Mouse (Mus musculus): Measurements from ENCODE around the gene Cercam. TPM values are rescaled to one million over a fixed set of nuclear protein-coding genes. Genes with fewer than 3 reads are reported as not detected.
A peak's percentile ranks its signal among the peaks of the same experiment; 100 is the strongest.

Cercam gene
- polyA plus RNA-seq, 1 experiment from 2014 or later, result 12.2 TPM

DNA sequence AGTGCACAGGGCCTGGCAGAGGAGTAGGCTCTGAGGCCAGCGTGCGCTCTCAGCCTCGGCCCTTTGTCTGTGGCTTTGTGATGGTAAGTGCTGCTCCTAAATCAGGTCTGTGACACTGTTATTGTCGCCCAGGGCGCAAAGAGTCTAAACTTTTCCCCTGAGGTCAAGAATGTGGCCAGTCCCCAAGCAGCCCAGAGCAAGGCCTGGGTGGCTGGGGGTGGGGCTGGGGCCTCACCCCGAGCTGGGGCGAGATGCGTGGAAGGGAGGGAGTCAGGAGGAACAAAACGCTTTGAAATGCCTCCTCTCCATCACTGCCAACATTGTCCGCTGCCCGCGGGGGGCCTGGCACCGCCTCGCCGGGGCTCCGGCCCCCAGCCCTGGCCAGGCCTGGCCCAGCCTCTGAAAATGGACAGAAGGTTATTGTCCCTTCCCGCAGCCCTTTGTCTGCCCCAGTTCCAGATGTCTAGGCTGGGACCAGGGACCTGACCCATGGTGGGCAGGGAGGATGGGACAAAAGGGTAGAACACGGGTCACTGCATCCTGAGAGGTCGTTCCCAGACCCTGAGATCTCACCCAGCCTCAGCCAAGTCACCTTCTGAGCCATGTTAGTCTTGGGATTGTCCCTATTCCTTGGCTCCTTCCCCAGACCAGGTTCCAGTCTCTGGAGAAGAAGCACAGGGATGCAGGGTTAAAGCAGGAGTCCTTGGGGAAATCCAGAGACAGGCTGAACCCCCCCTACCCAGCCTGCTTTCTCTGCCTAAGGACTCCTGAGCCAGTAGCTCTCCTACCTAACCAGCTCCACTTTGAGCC is 12.3 kb upstream of the Cercam start:
- Histone ChIP-seq H3K9me3 (no peaks in the 10 kb centered on the region), H3K4me3 (no peak overlapping the region), H3K27me3 (peaks cover 14% of the 10 kb centered on the region; the same call in 1 of the 2 replicates), H3K36me3 (no peaks in the 10 kb centered on the region), H3K4me1 (no peaks in the 10 kb centered on the region), H3K27ac (no peak overlapping the region), H3K4me2 (no peak overlapping the region), H3K9ac (no peak overlapping the region)
- no peak for ATAC-seq (ENCODE audit: borderline replicate concordance, extremely low read depth, low FRiP score, low TSS enrichment)
- WGBS, result 23% methylated on average over 19 of the region's 19 CpGs

DNA sequence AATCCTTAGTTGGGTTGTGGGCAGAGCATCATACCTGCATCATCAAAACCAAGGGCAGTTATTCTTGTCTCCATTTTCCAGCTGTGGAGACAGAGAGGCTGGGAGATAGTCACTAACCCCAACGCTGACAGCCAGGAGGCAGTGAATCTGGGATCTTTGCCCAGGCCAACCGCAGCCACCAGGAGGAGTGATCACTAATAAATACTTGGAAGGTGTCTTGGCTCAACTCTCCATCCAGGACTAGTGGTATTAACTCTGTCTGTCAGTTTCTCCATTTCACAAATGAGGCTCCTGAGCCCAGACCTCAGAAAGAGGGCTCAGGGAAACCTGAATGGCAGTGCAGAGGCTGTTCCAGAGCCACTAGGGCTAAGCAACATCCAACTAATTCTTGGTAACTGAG is 11.6 kb upstream of the Cercam start:
- no peaks in the 10 kb centered on the region for H3K36me3 ChIP-seq
- no peak overlapping the region for H3K4me2 ChIP-seq
- WGBS, result 39% methylated on average over 2 of the region's 2 CpGs
- H3K9me3 ChIP-seq, result no peaks in the 10 kb centered on the region
- no peak overlapping the region for H3K27ac ChIP-seq
- H3K4me3 ChIP-seq, result no peak overlapping the region
- H3K9ac ChIP-seq, result no peak overlapping the region
- ATAC-seq (ENCODE audit: borderline replicate concordance, extremely low read depth, low FRiP score, low TSS enrichment), result no peak
- peaks cover 14% of the 10 kb centered on the region; the same call in 1 of the 2 replicates for H3K27me3 ChIP-seq
- no peaks in the 10 kb centered on the region for H3K4me1 ChIP-seq

DNA sequence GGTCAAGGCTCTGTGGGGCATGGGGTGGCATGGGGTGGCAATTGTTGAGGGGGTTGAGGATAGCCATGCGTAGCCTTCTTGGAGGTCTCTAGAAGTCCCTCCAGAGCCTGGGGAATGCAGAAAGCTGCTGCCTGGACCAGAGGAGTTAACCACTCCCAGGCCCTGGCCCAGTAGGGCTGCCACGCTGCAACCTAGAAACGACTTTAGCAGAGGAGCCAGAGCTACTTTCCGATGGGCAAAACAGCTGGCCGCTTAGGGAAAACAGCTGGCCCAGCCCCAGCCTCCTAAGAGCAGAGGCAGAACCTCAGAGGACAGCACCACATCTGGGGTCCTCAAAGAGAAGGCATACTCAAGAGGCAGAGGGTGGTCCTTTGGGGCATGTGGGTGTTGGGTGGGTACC is 11.0 kb upstream of the Cercam start:
- Histone ChIP-seq H3K4me3 (no peak overlapping the region), H3K4me1 (no peaks in the 10 kb centered on the region), H3K27ac (no peak overlapping the region), H3K36me3 (no peaks in the 10 kb centered on the region), H3K4me2 (no peak overlapping the region), H3K9me3 (no peaks in the 10 kb centered on the region), H3K9ac (no peak overlapping the region), H3K27me3 (peaks cover 14% of the 10 kb centered on the region; the same call in 1 of the 2 replicates)
- ATAC-seq (ENCODE audit: borderline replicate concordance, extremely low read depth, low FRiP score, low TSS enrichment), result no peak
- WGBS, result 70% methylated on average over 5 of the region's 5 CpGs

DNA sequence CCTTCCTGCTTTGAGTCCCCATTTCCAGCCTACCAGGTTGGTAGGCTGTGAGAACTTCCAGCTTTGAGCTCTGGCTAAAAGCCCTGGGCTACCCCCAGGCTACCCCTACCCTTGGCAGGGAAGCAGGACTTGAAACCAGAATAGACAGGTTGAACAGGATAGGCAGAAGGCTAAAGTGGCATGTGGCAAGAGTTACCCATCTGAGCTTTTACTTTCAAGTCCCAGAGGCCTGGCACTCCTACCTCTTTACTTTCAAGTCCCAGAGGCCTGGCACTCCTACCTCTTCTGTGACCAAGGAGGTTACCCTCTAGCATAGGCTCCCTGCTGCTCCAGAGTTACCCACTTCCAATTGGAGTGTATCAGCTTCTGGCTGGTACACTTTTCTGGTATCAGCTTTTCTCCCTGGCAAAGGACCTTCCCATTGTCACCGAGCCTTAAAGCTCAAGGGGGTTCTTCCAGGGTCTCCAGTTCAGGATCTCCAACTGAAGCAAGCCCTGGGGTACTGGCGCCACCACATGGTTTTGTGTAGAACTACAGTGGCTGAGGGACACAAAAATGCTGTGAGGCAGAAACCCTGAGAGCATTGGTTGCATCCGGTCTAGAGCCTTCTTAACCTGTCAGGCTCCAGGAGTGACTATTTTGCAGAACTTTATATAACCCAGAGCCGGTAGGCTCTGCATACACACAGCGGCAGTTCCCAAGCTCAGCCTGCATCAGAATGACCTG is 10.1 kb upstream of the Cercam start:
- ATAC-seq (ENCODE audit: borderline replicate concordance, extremely low read depth, low FRiP score, low TSS enrichment), result no peak
- H3K27me3 ChIP-seq, result peaks cover 14% of the 10 kb centered on the region; the same call in 1 of the 2 replicates
- no peak overlapping the region for H3K4me3 ChIP-seq
- H3K9me3 ChIP-seq, result no peaks in the 10 kb centered on the region
- H3K4me1 ChIP-seq, result no peaks in the 10 kb centered on the region
- 12% methylated on average over 5 of the region's 5 CpGs for WGBS
- no peaks in the 10 kb centered on the region for H3K36me3 ChIP-seq
- H3K27ac ChIP-seq, result no peak overlapping the region
- no peak overlapping the region for H3K4me2 ChIP-seq
- H3K9ac ChIP-seq, result no peak overlapping the region

DNA sequence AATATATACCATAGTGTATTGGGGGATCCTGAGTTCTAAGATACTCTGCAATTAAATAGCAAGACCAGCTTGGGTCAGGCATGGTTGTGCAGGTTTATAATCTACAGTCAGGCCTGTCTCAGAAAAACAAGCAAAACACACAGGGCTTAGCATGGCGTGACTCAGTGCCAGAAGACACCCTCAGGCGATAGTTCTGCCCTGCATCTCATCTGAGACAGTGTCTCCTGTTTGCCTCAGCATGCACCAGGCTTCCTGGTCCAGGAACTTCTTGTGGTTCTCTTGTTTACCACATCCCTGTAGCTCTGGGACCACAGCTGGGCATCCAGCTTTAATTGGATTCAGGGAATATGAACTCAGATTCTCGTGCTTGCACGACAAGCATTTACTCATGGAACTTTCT is 3.8 kb upstream of the Cercam start:
- no peak overlapping the region for H3K27ac ChIP-seq
- H3K4me1 ChIP-seq, result peaks cover 7% of the 10 kb centered on the region
- H3K4me3 ChIP-seq, result no peak overlapping the region
- ATAC-seq (ENCODE audit: borderline replicate concordance, extremely low read depth, low FRiP score, low TSS enrichment), result no peak
- no peak overlapping the region for H3K4me2 ChIP-seq
- 75% methylated on average over 4 of the region's 4 CpGs for WGBS
- H3K9ac ChIP-seq, result no peak overlapping the region
- 0 out of 2 replicates have a peak, but pooled peaks cover 3% of the 10 kb centered on the region for H3K27me3 ChIP-seq
- H3K9me3 ChIP-seq, result no peaks in the 10 kb centered on the region
- no peaks in the 10 kb centered on the region for H3K36me3 ChIP-seq

DNA sequence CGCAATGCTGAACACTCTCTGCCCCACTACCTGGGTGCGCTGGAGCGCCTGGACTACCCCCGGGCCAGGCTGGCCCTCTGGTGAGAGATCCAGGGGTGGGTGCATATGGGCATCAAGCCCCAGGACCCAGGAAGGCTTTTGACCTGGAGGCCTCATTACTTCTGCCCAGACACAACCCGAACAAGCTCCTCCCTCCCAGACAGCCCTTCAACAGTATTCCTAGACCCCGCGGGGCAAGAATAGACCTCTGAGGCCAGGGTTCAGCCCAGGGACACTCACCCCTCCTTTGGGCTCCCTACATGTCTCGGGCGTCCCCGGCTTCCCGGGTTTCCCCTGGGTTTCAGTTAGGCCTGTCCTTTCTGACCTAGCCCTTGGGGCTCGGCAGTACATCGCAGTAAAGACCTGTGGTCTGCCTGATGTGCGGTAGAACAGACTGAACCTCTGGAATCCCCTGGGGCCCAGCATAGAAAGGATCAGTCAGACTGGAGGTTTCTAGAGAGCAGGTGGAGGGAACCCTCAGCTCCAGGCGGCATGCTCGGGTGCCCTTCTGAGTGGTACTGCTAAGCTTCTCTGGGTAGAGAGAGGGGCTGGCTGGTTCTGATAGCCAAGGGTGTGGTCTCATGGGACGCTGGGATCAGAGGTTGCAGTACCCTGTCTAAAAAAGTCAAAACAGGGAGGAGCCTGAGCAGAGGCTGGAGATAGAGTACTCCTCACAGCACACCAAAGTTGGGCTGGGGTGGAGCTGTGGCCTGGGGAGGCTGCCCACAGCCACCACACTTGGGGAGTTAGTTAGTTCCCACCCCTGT is 885 bp downstream of the Cercam start:
- Histone ChIP-seq H3K9me3 (no peaks in the 10 kb centered on the region), H3K4me3 (peak overlapping the region; percentile 55), H3K27me3 (0 out of 2 replicates have a peak, but pooled peaks cover 3% of the 10 kb centered on the region), H3K27ac (peak overlapping the region; percentile 68), H3K4me2 (peak overlapping the region; percentile 97), H3K9ac (peak overlapping the region; percentile 63), H3K36me3 (no peaks in the 10 kb centered on the region), H3K4me1 (peaks cover 11% of the 10 kb centered on the region)
- 8% methylated on average over 17 of the region's 17 CpGs for WGBS
- peak; percentile 46; the same call in 1 of the 2 replicates for ATAC-seq (ENCODE audit: borderline replicate concordance, extremely low read depth, low FRiP score, low TSS enrichment)

DNA sequence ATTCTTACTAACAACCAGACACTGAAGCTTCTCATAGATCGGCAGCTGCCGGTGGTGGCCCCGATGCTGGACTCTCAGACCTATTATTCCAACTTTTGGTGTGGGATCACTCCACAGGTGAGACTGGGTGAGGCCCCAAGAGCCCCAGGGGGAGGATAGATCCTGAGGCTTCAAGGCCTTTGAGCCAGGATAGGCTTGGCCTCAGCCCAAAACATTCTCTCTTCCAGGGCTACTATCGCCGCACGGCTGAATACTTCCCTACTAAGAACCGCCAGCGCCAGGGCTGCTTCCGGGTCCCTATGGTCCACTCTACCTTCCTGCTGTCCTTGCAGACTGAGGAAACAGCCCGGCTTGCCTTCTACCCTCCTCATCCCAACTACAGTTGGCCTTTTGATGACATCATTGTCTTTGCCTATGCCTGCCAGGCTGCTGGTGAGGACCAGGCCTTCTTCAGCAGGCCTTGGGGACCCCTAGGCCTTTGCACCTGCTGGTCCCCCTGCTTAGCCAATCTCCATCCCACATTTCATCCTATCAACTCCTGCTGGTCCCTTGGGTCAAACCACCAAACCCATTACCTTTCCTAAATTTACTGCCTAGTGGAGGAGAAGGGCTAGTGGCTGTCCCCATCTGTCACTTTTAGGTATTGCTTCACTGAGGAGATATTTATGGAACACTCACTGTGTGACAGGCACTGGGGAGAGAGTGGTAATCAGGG is 3.8 kb downstream of the Cercam start:
- Histone ChIP-seq H3K27me3 (no peaks in the 10 kb centered on the region), H3K9me3 (no peaks in the 10 kb centered on the region), H3K4me2 (no peak overlapping the region), H3K9ac (no peak overlapping the region), H3K27ac (no peak overlapping the region), H3K36me3 (no peaks in the 10 kb centered on the region), H3K4me1 (peaks cover 11% of the 10 kb centered on the region), H3K4me3 (no peak overlapping the region)
- no peak for ATAC-seq (ENCODE audit: borderline replicate concordance, extremely low read depth, low FRiP score, low TSS enrichment)
- 92% methylated on average over 10 of the region's 10 CpGs for WGBS

DNA sequence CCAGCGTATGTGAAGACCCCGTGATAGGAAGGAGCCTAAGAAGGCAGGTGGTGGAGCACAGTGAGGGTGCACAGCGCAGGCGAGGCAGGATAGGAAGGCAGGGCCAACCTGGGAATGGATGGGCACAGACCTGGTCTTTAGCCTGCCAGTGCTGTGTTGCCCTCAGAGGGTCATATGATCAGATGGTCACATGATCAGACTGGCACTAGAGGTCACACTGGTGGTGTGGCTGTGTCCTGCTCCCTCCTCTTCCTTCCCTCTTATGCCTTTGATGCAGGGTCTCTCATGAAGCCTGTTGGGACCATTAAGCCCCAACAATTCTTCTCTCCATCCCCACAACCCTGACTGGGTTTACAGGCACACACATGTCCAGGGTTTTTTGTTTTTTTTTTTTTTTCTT is 4.8 kb downstream of the Cercam start:
- Histone ChIP-seq H3K27ac (no peak overlapping the region), H3K9me3 (no peaks in the 10 kb centered on the region), H3K4me1 (peaks cover 11% of the 10 kb centered on the region), H3K36me3 (no peaks in the 10 kb centered on the region), H3K4me2 (no peak overlapping the region), H3K9ac (no peak overlapping the region), H3K27me3 (no peaks in the 10 kb centered on the region), H3K4me3 (no peak overlapping the region)
- no peak for ATAC-seq (ENCODE audit: borderline replicate concordance, extremely low read depth, low FRiP score, low TSS enrichment)
- 84% methylated on average over 4 of the region's 4 CpGs for WGBS

DNA sequence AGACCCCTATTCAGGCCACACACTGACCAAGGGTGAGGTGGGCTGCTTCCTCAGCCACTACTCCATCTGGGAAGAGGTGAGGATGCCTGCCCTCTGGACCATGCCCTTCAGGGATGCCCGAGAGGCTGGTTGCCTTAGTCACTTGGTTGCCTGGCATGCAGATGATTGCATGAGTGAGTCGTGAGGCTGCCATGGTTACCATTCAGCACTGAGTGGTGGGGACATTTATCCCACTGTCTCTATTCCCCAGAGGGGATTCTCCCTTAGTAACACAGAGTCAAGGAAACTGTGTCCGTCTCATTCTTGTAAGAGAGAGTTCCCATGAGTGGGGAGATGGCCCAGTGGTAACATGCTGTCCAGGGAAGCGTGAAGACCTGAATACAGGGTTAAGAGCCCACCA is 9.1 kb downstream of the Cercam start:
- H3K4me1 ChIP-seq, result no peaks in the 10 kb centered on the region
- no peak overlapping the region for H3K27ac ChIP-seq
- 74% methylated on average over 4 of the region's 4 CpGs for WGBS
- H3K9me3 ChIP-seq, result no peaks in the 10 kb centered on the region
- no peak for ATAC-seq (ENCODE audit: borderline replicate concordance, extremely low read depth, low FRiP score, low TSS enrichment)
- no peak overlapping the region for H3K4me3 ChIP-seq
- no peak overlapping the region for H3K9ac ChIP-seq
- no peak overlapping the region for H3K4me2 ChIP-seq
- H3K27me3 ChIP-seq, result no peaks in the 10 kb centered on the region
- no peaks in the 10 kb centered on the region for H3K36me3 ChIP-seq

DNA sequence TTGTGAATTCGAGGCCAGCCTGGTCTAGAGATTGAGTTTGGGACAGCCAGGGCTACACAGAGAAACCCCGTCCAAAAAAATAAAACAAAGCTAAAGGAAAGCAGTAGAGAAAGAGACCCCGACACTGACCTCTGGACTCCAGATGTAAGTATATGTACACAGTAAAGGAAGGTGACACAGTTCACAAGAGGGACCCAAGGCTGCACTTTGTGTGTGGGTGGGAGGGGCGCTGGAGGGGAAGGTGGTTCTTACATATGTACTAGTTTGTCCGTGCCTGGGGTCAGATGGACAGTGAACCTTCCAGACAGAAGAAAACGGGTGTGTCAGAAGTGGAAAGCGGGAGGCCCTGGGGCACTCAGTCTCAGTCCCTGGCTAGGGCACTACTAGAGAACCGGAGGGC is 10.2 kb downstream of the Cercam start:
- Histone ChIP-seq H3K9ac (no peak overlapping the region), H3K27me3 (no peaks in the 10 kb centered on the region), H3K36me3 (no peaks in the 10 kb centered on the region), H3K27ac (no peak overlapping the region), H3K9me3 (no peaks in the 10 kb centered on the region), H3K4me3 (no peak overlapping the region), H3K4me1 (no peaks in the 10 kb centered on the region), H3K4me2 (no peak overlapping the region)
- WGBS, result 57% methylated on average over 8 of the region's 8 CpGs
- no peak for ATAC-seq (ENCODE audit: borderline replicate concordance, extremely low read depth, low FRiP score, low TSS enrichment)

All from lung, embryonic 15.5 days (tissue).